Mouse (Mus musculus) stomach, postnatal 0 days (tissue): ENCODE results near the gene Smyd4. TPM values are rescaled to one million over a fixed set of nuclear protein-coding genes. Genes with fewer than 3 reads are reported as not detected.
A peak's percentile ranks its signal among the peaks of the same experiment; 100 is the strongest.

Experiments
- ATAC-seq: fragments of 200-750 bp; cut with Nextera tagmentation; 2 replicates; pipeline ENCODE4 v1.8.0; 2017; ENCODE audit not compliant: low FRiP score, low TSS enrichment
- DNase-seq: peaks from one replicate; pipeline ENCODE4 v3.0.0-alpha.2; 2016; ENCODE audit warnings: low spot score
- H3K27ac ChIP-seq: fragments of 300-500 bp; sonication (generic); replicated peaks from 2 replicates; pipeline ENCODE4 v1.5.1; 2014; ENCODE audit warnings: mild to moderate bottlenecking, control low read depth
- H3K27me3 ChIP-seq: fragments of 300-500 bp; sonication (generic); 2 replicates; pipeline ENCODE4 v1.6.1; 2014; ENCODE audit warnings: low read length; ENCODE audit not compliant: control insufficient read depth, insufficient read depth
- H3K36me3 ChIP-seq: fragments of 300-500 bp; sonication (generic); 2 replicates; pipeline ENCODE4 v1.6.1; 2014; ENCODE audit warnings: low read length, mixed read lengths; ENCODE audit not compliant: control insufficient read depth, insufficient read depth
- H3K4me1 ChIP-seq: fragments of 300-500 bp; sonication (generic); replicated peaks from 2 replicates; pipeline ENCODE4 v1.6.1; 2014; ENCODE audit warnings: antibody characterized with exemption; ENCODE audit not compliant: control insufficient read depth, insufficient read depth
- H3K4me2 ChIP-seq: fragments of 300-500 bp; sonication (generic); replicated peaks from 2 replicates; pipeline ENCODE4 v1.6.1; 2014; ENCODE audit warnings: low read depth, mild to moderate bottlenecking, control low read depth, moderate library complexity
- H3K4me3 ChIP-seq: fragments of 300-500 bp; sonication (generic); 2 replicates; pipeline ENCODE4 v1.5.1; 2014; ENCODE audit warnings: low read depth, low read length, control low read depth
- H3K9ac ChIP-seq: fragments of 300-500 bp; sonication (generic); 2 replicates; pipeline ENCODE4 v1.6.1; 2014; ENCODE audit warnings: mild to moderate bottlenecking, low read length, control low read depth, mixed read lengths
- H3K9me3 ChIP-seq: fragments of 300-500 bp; sonication (generic); 2 replicates; pipeline ENCODE4 v1.6.1; 2016; ENCODE audit warnings: low read length; ENCODE audit not compliant: control insufficient read depth
- CTCF ChIP-seq: IDR thresholded peaks from 2 replicates; pipeline ENCODE4 v1.5.1; 2016; ENCODE audit warnings: antibody characterized with exemption, low read depth, mild to moderate bottlenecking, moderate library complexity
- EP300 ChIP-seq: optimal IDR thresholded peaks from 2 replicates; pipeline ENCODE3; 2016; ENCODE audit warnings: antibody characterized with exemption
- WGBS: fragments of 180-500 bp; shearing (Covaris S2); extraction: QIAGEN DNeasy Blood & Tissue Kit; methylation state at CpG from one replicate; pipeline ENCODE4 v1.1.7; 2014; 5-methylcytosine and 5-hydroxymethylcytosine counted together
- polyA plus RNA-seq: library from polyadenylated mRNA; unstranded; fragments of >200 nt; fragmentation: Nextera tagmentation; extraction: Ambion mirVana; gene quantifications from 2 replicates; pipeline ENCODE4 v1.2.1, GENCODE M21; 2015

The Smyd4 gene
- polyA plus RNA-seq = 5.0 and 6.3 TPM in 2 replicates

DNA sequence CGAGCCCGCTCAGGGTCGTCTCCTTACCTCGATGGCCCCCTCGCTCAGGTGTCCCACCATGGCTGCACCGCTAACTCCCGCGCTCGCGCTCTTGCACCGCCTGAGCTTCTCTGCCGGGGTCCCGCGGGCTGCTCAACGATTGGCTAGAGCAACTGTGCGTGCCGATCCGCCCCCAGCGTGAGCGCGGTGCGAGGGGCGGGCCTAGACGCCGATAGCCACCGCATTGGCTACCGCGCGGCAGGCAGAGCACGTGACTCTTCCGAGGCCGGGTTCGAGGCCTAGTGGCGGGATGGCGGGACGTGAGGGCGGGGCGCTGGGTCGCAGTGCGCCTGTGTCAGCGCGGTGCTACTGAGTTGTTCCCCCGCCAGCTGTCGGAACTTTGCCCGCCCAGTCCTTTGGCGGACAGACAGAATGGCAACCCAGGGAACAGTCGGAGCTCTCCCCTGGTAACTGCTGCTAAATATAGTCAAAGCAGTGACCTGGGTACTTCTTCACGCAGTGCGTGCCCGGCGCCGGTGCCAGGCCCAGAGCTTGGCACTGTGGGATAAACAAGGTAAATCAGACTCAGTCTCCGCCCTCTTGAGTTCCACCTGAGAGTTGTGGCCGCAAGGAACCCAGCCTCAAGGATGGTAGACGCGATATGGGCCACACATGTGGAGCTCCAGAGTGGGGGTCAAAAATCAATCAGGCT is at the start of gene Smyd4, which contains the start of gene Rpa1:
Gene Smyd4, plus strand, starts transcription at position 235 of the 691 bp plus-strand sequence.
Gene Rpa1, minus strand, starts transcription at position 126 of the 691 bp plus-strand sequence.
- peak within 1 kb of the TSS; percentile 78 for H3K4me3 ChIP-seq
- H3K27me3 ChIP-seq = no peaks in the 10 kb centered on the region
- H3K36me3 ChIP-seq = no peaks in the 10 kb centered on the region; the same call in 1 of the 2 replicates
- TF ChIP-seq CTCF = no peak
- TF ChIP-seq EP300 = no peak
- H3K27ac ChIP-seq = peak within 1 kb of the TSS; percentile 85
- peak within 1 kb of the TSS; percentile 86 for H3K9ac ChIP-seq
- peak; percentile 95 for DNase-seq
- no peaks in the 10 kb centered on the region for H3K9me3 ChIP-seq
- peak within 1 kb of the TSS; percentile 78 for H3K4me2 ChIP-seq
- peak; percentile 99 for ATAC-seq
- under 1% methylated on average over 56 of the region's 56 CpGs for WGBS
- no peaks in the 10 kb centered on the region; the same call in 1 of the 2 replicates for H3K4me1 ChIP-seq

- no peaks in the 10 kb centered on the region for H3K27me3 ChIP-seq
- no peak overlapping the region for H3K4me3 ChIP-seq
- no peaks in the 10 kb centered on the region for H3K9me3 ChIP-seq
- no peak overlapping the region for H3K9ac ChIP-seq
- H3K4me2 ChIP-seq = no peak overlapping the region
- no peak overlapping the region for H3K27ac ChIP-seq
- DNase-seq (no peak), ATAC-seq (no peak)
- no peaks in the 10 kb centered on the region for H3K4me1 ChIP-seq
- peaks cover 19% of the 10 kb centered on the region for H3K36me3 ChIP-seq
- TF ChIP-seq EP300 (no peak), CTCF (no peak)
- WGBS = 47% methylated on average over 11 of the region's 11 CpGs
These were observed 49.7 kb upstream of the Smyd4 start for GRCm38 (mm10) chr11:75298491-75298890.

GRCm38 (mm10) chr11:75299786-75300185 is 48.4 kb upstream of the Smyd4 start:
- H3K4me3 ChIP-seq = no peak overlapping the region
- no peaks in the 10 kb centered on the region for H3K27me3 ChIP-seq
- no peak for DNase-seq
- no peaks in the 10 kb centered on the region for H3K4me1 ChIP-seq
- H3K36me3 ChIP-seq = peaks cover 19% of the 10 kb centered on the region
- H3K9ac ChIP-seq = no peak overlapping the region
- no peak overlapping the region for H3K27ac ChIP-seq
- 81% methylated on average over 10 of the region's 10 CpGs for WGBS
- no peak overlapping the region for H3K4me2 ChIP-seq
- no peak for ATAC-seq
- TF ChIP-seq CTCF = no peak
- TF ChIP-seq EP300 = no peak
- H3K9me3 ChIP-seq = no peaks in the 10 kb centered on the region

DNA sequence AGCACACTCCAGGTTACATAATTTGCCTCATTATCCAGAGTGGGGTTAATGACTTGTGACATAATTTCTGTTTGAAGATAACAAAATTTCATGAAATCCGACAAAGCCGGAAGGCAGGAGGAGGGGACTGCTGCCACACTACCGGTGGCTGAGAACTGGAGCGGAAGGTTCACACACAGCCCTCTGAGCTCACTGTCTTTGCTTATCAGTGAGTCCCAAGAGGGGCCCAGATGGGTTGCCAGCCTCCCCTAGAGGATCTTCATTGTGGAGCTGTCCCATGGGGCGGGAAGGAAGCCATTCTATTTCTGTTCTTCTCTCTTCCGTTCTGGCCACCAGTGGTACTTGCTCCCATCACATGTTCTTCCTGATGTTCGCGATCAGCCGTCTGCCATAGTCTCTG is 47.3 kb upstream of the Smyd4 start:
- WGBS = 88% methylated on average over 9 of the region's 9 CpGs
- Histone ChIP-seq H3K4me1 (no peaks in the 10 kb centered on the region), H3K9ac (no peak overlapping the region), H3K27ac (no peak overlapping the region), H3K27me3 (no peaks in the 10 kb centered on the region), H3K9me3 (no peaks in the 10 kb centered on the region), H3K4me2 (no peak overlapping the region), H3K4me3 (no peak overlapping the region), H3K36me3 (peaks cover 21% of the 10 kb centered on the region)
- no peak for DNase-seq
- TF ChIP-seq EP300 = no peak
- no peak for TF ChIP-seq CTCF
- ATAC-seq = no peak

DNA sequence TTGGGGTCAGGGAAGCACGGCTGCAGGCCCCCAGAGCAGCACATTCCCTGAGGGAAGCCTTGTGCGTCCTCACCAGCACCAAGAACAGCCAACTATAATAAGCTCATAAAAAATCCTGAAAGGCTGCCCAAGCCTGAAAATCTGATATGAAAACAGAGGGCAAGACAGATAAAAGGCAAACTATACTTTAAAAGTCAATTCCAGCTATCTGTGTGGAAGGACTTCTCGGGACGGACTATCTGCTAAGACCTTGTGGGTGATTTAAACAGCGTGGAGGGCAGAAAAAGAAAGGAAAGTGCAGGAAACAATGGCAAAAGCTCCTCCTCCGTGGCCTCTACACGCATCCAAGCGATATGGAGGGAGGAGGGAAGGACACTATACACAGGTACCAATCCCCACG is 43.4 kb upstream of the Smyd4 start:
- no peak for ATAC-seq
- H3K27me3 ChIP-seq = no peaks in the 10 kb centered on the region
- H3K9me3 ChIP-seq = no peaks in the 10 kb centered on the region
- H3K27ac ChIP-seq = no peak overlapping the region
- no peak overlapping the region for H3K9ac ChIP-seq
- H3K4me1 ChIP-seq = no peaks in the 10 kb centered on the region
- 87% methylated on average over 9 of the region's 9 CpGs for WGBS
- no peak for TF ChIP-seq CTCF
- TF ChIP-seq EP300 = no peak
- no peak overlapping the region for H3K4me3 ChIP-seq
- no peak for DNase-seq
- no peak overlapping the region for H3K4me2 ChIP-seq
- peaks cover 25% of the 10 kb centered on the region for H3K36me3 ChIP-seq

GRCm38 (mm10) chr11:75308650-75309049 is 39.6 kb upstream of the Smyd4 start:
- no peak for DNase-seq
- no peak overlapping the region for H3K4me3 ChIP-seq
- no peak overlapping the region for H3K4me2 ChIP-seq
- WGBS = 82% methylated on average over 4 of the region's 4 CpGs
- H3K27me3 ChIP-seq = no peaks in the 10 kb centered on the region
- H3K27ac ChIP-seq = no peak overlapping the region
- TF ChIP-seq EP300 = no peak
- TF ChIP-seq CTCF = no peak
- no peak overlapping the region for H3K9ac ChIP-seq
- H3K36me3 ChIP-seq = peaks cover 24% of the 10 kb centered on the region
- ATAC-seq = no peak
- no peaks in the 10 kb centered on the region for H3K9me3 ChIP-seq
- H3K4me1 ChIP-seq = no peaks in the 10 kb centered on the region
